Mouse (Mus musculus): ENCODE measurements around the gene Zfp775.

DNA sequence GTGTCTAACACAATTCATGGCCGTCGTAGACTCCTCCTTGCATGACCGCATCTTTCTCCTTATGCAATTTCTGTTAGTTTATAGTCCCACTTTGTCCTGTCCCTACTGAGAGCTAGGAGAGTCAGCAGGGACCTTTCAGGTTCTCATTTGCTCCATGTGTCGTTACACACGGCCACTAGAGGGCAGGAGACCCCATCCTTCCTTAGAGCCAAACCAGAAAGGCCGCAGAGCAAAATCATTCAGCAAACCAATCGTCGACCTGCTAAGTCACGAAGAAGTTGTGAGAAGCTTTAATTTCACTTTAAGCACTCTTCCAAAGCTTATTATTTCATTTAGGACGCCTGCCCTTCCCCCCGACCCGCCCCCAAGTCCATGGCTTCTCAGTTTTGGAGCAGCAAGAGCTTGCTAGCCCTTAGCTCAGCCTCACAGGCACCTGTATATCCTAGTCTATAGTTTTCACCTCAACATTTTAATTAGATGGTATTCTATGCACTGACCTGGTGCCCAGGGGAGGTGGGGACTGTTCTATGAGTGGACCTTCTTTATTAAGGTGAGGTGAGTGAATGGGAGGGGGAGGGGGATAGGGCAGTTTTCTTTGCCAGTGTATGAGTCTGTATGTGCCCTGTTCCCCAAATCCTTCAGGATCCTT lies 43.9 kb downstream of the Zfp775 start:
- TF ChIP-seq GATA1 (IDR thresholded peaks at IDR 0.05; ENCODE audit: low read length) = no peak
- no peak for TF ChIP-seq TAL1 (IDR thresholded peaks at IDR 0.05; ENCODE audit: low read length)
